Mouse (Mus musculus): ENCODE results near the gene Ift43.

GRCm38 (mm10) chr12:86167075-86167474, 84.7 kb downstream of the Ift43 start:
- TF ChIP-seq CTCF (IDR thresholded peaks at IDR 0.05; ENCODE audit: low read depth): no peak
- no peak for TF ChIP-seq EP300 (IDR thresholded peaks at IDR 0.05; ENCODE audit: low read depth)
